Mouse (Mus musculus) myocyte (in vitro differentiated cells): Measurements from ENCODE around the gene Gm45233.

Experiments used
- CEBPB ChIP-seq: IDR thresholded peaks from 2 replicates; pipeline ENCODE4 v1.6.1; 2011; ENCODE audit warnings: mild to moderate bottlenecking, moderate library complexity; ENCODE audit not compliant: poor library complexity, insufficient read depth, severe bottlenecking
- E2F4 ChIP-seq: IDR thresholded peaks from one replicate; pipeline ENCODE4 v1.6.1; 2011; ENCODE audit warnings: mild to moderate bottlenecking, control low read depth, moderate library complexity; ENCODE audit not compliant: insufficient read depth
- MAX ChIP-seq: IDR thresholded peaks from one replicate; pipeline ENCODE4 v1.6.1; 2011; ENCODE audit warnings: low read depth, mild to moderate bottlenecking, control low read depth
- MYOG ChIP-seq, 3 experiments: IDR thresholded peaks; one replicate each; pipeline ENCODE4 v1.6.1; 2011; ENCODE audit warnings: control low read depth in 2 of 3, low read depth in 2 of 3, mild to moderate bottlenecking in 2 of 3; ENCODE audit not compliant: insufficient read length in 2 of 3, control insufficient read depth in 1 of 3, insufficient read depth in 1 of 3
- POLR2A ChIP-seq: IDR thresholded peaks from one replicate; pipeline ENCODE4 v1.6.1; 2011; ENCODE audit warnings: low read depth, mild to moderate bottlenecking, control low read depth, moderate library complexity; ENCODE audit not compliant: insufficient read length
- POLR2AphosphoS2 ChIP-seq: IDR thresholded peaks from one replicate; pipeline ENCODE4 v1.6.1; 2011; ENCODE audit warnings: low read depth, control low read depth; ENCODE audit not compliant: insufficient read length
- TCF12 ChIP-seq: IDR thresholded peaks from one replicate; pipeline ENCODE4 v1.6.1; 2011; ENCODE audit warnings: mild to moderate bottlenecking, control low read depth; ENCODE audit not compliant: poor library complexity, insufficient read depth, severe bottlenecking
- USF1 ChIP-seq: IDR thresholded peaks from one replicate; pipeline ENCODE4 v1.6.1; 2011; ENCODE audit warnings: low read depth, mild to moderate bottlenecking, control low read depth, moderate library complexity

- TF ChIP-seq POLR2A (no peak), CEBPB (no peak), E2F4 (no peak), POLR2AphosphoS2 (no peak), MAX (no peak), USF1 (no peak), MYOG (IDR thresholded peaks at IDR 0.05; ENCODE audit: control insufficient read depth in 1 of 3, insufficient read depth in 1 of 3, insufficient read length in 2 of 3, low read depth in 2 of 3) (no peak), TCF12 (no peak)
Observed at GRCm38 (mm10) chr7:43423991-43424625, 19.8 kb upstream of the Gm45233 start.
